Mouse (Mus musculus) heart, postnatal 0 days (tissue): Measurements from ENCODE around the gene Dpyd.

Experiments used
- CTCF ChIP-seq: IDR thresholded peaks from 2 replicates; pipeline ENCODE4 v1.5.1; 2016; ENCODE audit warnings: antibody characterized with exemption, control low read depth, low read depth
- EP300 ChIP-seq: IDR thresholded peaks from 2 replicates; pipeline ENCODE4 v1.6.1; 2016; ENCODE audit warnings: antibody characterized with exemption, low read depth

- TF ChIP-seq CTCF = no peak
- no peak for TF ChIP-seq EP300
Measured at GRCm38 (mm10) chr3:118855411-118855810, 293.5 kb downstream of the Dpyd start.
